Mouse (Mus musculus): Measurements from ENCODE around the gene Glud1. TPM values are rescaled to one million over a fixed set of nuclear protein-coding genes. Genes with fewer than 3 reads are reported as not detected.

Gene Glud1
- polyA plus RNA-seq, 1 experiment from 2014 or later = 155 TPM

DNA sequence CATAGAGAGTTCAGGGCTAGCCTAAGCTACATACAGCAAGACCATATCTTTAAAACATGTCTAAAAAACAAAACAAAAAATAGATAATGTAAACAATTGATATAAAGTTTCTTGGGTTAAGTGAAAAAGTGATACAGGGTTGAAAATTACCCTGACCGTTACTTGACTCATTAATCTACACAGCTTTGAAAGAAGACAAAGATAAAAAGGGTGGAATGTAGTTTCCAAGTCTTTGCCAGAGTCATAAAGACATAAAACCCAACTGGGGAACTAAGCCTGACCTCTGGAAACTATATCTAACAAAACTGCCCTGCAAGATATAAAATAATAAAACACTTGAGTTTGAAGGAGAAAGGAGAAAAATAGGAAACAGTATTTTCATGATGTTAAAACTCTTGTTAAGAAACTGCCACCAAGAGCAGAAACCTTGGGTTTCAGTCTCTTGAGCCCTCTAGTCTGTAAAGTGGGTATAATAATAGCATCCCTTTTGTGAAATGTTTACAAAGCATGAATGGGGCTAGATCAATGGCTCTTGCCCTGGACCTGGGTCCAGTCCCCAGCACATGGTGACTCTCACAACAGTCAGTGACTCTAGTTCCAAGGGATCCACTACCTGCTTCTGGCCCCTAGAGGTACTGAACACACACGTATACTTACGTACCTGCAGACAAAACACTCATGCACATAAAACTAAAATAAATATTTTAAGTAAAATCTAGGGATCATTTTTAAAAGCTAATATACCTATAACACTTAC lies 21.1 kb upstream of the Glud1 start:
- Histone ChIP-seq H3K4me3 (ENCODE audit: low read depth, low read length) (no peak overlapping the region), H3K36me3 (ENCODE audit: control insufficient read depth, insufficient read depth) (no peaks in the 10 kb centered on the region), H3K27ac (ENCODE audit: low read length) (no peak overlapping the region), H3K9ac (ENCODE audit: low read depth, low read length) (no peak overlapping the region), H3K4me1 (ENCODE audit: control insufficient read depth, low read depth, low read length) (no peaks in the 10 kb centered on the region), H3K9me3 (replicated peaks; ENCODE audit: control insufficient read depth, low read length) (no peaks in the 10 kb centered on the region), H3K4me2 (ENCODE audit: low read depth, low read length) (no peak overlapping the region), H3K27me3 (ENCODE audit: control insufficient read depth, insufficient read depth, low read depth, low read length) (no peaks in the 10 kb centered on the region)
- WGBS (ENCODE audit: insufficient replicate concordance) = 76% methylated on average over 3 of the region's 3 CpGs
- no peak for ATAC-seq (ENCODE audit: low read depth)

DNA sequence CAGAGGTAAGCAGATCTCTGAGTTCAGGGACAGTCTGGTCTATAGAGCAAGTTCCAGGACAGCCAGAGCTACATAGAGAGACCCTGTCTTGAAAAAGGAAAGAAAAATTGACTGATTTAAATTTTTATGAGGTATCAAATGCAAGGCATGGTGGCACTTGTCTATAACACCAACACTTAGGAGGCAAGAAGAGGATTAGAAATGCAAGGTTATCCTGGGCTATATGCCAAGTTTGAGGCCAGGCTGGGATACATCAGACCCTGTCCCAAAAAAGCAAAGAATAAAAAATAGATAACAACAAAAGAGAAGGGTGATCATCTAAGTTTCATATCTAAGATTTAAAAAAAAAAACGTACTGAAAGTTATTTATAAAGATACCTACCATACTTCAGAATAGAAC lies 20.3 kb upstream of the Glud1 start:
- H3K27me3 ChIP-seq (ENCODE audit: control insufficient read depth, insufficient read depth, low read depth, low read length) = no peaks in the 10 kb centered on the region
- no peak overlapping the region for H3K27ac ChIP-seq (ENCODE audit: low read length)
- H3K9ac ChIP-seq (ENCODE audit: low read depth, low read length) = no peak overlapping the region
- H3K4me2 ChIP-seq (ENCODE audit: low read depth, low read length) = no peak overlapping the region
- H3K9me3 ChIP-seq (replicated peaks; ENCODE audit: control insufficient read depth, low read length) = no peaks in the 10 kb centered on the region
- H3K4me1 ChIP-seq (ENCODE audit: control insufficient read depth, low read depth, low read length) = no peaks in the 10 kb centered on the region
- ATAC-seq (ENCODE audit: low read depth) = no peak
- H3K36me3 ChIP-seq (ENCODE audit: control insufficient read depth, insufficient read depth) = no peaks in the 10 kb centered on the region
- WGBS (ENCODE audit: insufficient replicate concordance) = 35% methylated on average over 1 of the region's 1 CpGs
- H3K4me3 ChIP-seq (ENCODE audit: low read depth, low read length) = no peak overlapping the region

DNA sequence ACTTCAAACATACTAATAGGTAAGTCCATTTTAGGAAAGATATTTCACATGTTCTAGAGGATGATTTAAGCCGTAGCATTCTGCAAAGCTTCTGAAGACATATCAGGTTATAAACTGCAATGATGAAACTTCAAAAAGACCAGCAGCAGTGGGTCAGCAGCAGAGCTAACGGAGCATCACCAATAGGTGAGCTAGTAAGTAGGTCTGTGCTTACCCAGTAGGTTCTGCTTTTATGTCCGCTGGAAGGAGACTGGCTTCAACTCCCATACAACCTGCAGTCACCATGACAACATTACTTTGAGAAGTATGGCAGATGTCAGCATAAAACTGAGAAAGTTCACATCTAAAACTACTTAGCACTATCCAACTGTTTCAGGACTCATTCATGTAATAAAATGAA lies 16.9 kb upstream of the Glud1 start:
- 72% methylated on average over 3 of the region's 3 CpGs for WGBS (ENCODE audit: insufficient replicate concordance)
- Histone ChIP-seq H3K4me3 (ENCODE audit: low read depth, low read length) (no peak overlapping the region), H3K4me1 (ENCODE audit: control insufficient read depth, low read depth, low read length) (peaks cover 5% of the 10 kb centered on the region; the same call in 1 of the 2 replicates), H3K9me3 (replicated peaks; ENCODE audit: control insufficient read depth, low read length) (no peaks in the 10 kb centered on the region), H3K27ac (ENCODE audit: low read length) (no peak overlapping the region), H3K27me3 (ENCODE audit: control insufficient read depth, insufficient read depth, low read depth, low read length) (no peaks in the 10 kb centered on the region), H3K36me3 (ENCODE audit: control insufficient read depth, insufficient read depth) (no peaks in the 10 kb centered on the region), H3K4me2 (ENCODE audit: low read depth, low read length) (no peak overlapping the region), H3K9ac (ENCODE audit: low read depth, low read length) (no peak overlapping the region)
- ATAC-seq (ENCODE audit: low read depth) = no peak

DNA sequence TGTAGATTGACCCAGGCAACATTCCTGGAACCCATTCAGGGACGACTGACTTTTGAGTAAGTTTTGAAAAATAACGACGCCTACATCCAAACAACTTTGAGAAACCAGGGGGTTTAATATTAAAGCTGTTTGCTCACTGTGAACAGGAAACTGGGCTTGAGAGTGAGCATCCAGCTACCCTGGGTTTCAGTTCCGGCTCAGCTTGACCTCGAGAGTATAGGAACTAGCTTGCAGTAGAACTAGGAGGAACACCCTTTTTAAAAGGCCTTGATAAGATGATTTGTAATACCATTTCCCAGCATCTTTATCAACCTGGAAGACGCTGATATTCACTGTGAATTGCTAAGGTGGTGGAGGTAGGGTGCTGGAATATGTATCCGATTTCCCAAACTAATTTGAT lies 14.2 kb upstream of the Glud1 start:
- H3K27ac ChIP-seq (ENCODE audit: low read length) = no peak overlapping the region
- H3K27me3 ChIP-seq (ENCODE audit: control insufficient read depth, insufficient read depth, low read depth, low read length) = no peaks in the 10 kb centered on the region
- 50% methylated on average over 7 of the region's 7 CpGs for WGBS (ENCODE audit: insufficient replicate concordance)
- no peak overlapping the region for H3K9ac ChIP-seq (ENCODE audit: low read depth, low read length)
- no peak overlapping the region for H3K4me2 ChIP-seq (ENCODE audit: low read depth, low read length)
- peaks cover 5% of the 10 kb centered on the region for H3K4me1 ChIP-seq (ENCODE audit: control insufficient read depth, low read depth, low read length)
- no peak for ATAC-seq (ENCODE audit: low read depth)
- no peak overlapping the region for H3K4me3 ChIP-seq (ENCODE audit: low read depth, low read length)
- no peaks in the 10 kb centered on the region for H3K36me3 ChIP-seq (ENCODE audit: control insufficient read depth, insufficient read depth)
- H3K9me3 ChIP-seq (replicated peaks; ENCODE audit: control insufficient read depth, low read length) = no peaks in the 10 kb centered on the region

DNA sequence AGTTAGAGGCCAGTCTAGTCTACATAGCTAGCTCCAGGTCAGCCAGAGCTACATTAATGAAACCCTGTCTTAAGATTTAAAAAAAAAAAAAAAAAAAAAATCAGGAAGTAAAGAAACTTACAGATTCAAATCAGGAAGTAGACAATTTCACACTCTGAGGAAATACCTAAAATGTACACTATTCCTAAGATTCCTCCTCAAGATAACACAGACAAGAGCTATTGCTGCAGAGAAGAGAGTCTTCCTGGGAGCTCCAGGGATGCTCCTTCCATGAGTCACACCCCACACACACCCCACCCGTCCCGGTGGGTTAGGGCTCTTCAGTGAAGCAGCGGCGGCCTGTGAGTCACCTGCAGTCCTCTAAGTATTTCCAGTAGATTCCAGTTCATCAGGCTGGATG lies 13.5 kb upstream of the Glud1 start:
- Histone ChIP-seq H3K36me3 (ENCODE audit: control insufficient read depth, insufficient read depth) (no peaks in the 10 kb centered on the region), H3K9me3 (replicated peaks; ENCODE audit: control insufficient read depth, low read length) (no peaks in the 10 kb centered on the region), H3K9ac (ENCODE audit: low read depth, low read length) (no peak overlapping the region), H3K27ac (ENCODE audit: low read length) (no peak overlapping the region), H3K4me1 (ENCODE audit: control insufficient read depth, low read depth, low read length) (peaks cover 5% of the 10 kb centered on the region), H3K27me3 (ENCODE audit: control insufficient read depth, insufficient read depth, low read depth, low read length) (no peaks in the 10 kb centered on the region), H3K4me3 (ENCODE audit: low read depth, low read length) (no peak overlapping the region), H3K4me2 (ENCODE audit: low read depth, low read length) (no peak overlapping the region)
- ATAC-seq (ENCODE audit: low read depth) = no peak
- WGBS (ENCODE audit: insufficient replicate concordance) = 46% methylated on average over 4 of the region's 4 CpGs

DNA sequence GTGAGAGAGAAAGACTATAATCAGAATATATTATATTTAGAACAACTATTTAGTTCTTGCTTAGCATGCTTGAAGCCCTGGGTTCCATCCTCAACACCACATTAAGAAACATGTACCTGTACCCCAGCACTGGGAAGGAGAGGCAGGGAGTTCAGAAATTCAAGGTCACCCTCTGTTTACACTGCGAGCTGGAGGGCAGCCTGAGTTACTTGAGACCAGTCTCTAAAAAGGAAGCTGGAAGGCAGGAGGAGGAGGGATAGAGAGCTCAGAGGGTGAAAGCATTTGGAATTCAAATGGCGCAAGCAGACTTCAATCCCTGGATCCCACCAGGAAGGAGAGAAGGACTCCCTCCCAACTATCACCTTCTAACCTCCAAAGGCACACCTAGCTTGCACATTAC lies 12.9 kb upstream of the Glud1 start:
- H3K4me1 ChIP-seq (ENCODE audit: control insufficient read depth, low read depth, low read length) = peaks cover 5% of the 10 kb centered on the region
- no peak overlapping the region for H3K9ac ChIP-seq (ENCODE audit: low read depth, low read length)
- H3K36me3 ChIP-seq (ENCODE audit: control insufficient read depth, insufficient read depth) = no peaks in the 10 kb centered on the region
- H3K27ac ChIP-seq (ENCODE audit: low read length) = peak overlapping the region; percentile 48; the same call in 1 of the 2 replicates
- no peak overlapping the region for H3K4me3 ChIP-seq (ENCODE audit: low read depth, low read length)
- no peak for ATAC-seq (ENCODE audit: low read depth)
- WGBS (ENCODE audit: insufficient replicate concordance) = 47% methylated on average over 2 of the region's 2 CpGs
- no peak overlapping the region for H3K4me2 ChIP-seq (ENCODE audit: low read depth, low read length)
- H3K9me3 ChIP-seq (replicated peaks; ENCODE audit: control insufficient read depth, low read length) = no peaks in the 10 kb centered on the region
- H3K27me3 ChIP-seq (ENCODE audit: control insufficient read depth, insufficient read depth, low read depth, low read length) = no peaks in the 10 kb centered on the region

DNA sequence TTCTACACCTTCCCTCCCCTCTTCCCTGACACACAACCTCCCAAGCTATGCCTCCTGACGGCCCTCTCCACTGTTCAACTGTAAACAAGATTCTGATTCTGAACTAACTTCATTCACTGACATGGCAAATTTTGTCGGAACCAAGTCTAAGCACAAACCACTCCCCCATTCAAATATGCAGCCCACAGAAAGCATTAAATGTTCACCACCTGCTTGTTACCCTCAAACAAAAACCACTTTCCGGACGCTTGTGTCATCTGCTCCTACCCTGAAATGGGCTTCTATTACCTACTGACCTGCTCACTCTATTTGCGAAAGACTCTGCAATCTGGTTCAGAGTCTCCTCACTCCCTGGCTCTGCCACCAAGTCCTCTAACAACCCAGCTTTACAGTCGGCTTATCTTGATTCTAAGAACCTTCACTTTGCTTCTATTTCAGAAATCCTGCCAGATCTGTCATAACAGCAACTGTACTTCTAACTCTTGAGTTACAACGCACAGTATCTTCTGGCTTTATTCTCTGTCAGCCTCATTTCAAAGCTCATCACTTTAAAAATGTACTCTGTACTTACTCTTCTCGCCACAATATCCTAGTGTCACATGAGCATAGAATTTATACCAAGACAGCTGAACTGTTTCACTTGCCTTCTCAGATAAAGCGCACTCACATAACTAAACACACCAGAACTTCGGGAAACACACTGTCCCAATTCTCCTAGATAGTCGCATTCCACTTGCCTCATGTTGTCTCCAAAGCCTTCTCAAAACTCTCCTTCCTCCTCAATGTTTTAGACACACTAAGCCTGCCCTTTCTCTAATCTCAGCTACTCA lies 11.4 kb upstream of the Glud1 start:
- H3K27ac ChIP-seq (ENCODE audit: low read length) = peak overlapping the region; percentile 9
- no peak overlapping the region for H3K4me2 ChIP-seq (ENCODE audit: low read depth, low read length)
- no peaks in the 10 kb centered on the region for H3K36me3 ChIP-seq (ENCODE audit: control insufficient read depth, insufficient read depth)
- H3K9ac ChIP-seq (ENCODE audit: low read depth, low read length) = no peak overlapping the region
- H3K4me3 ChIP-seq (ENCODE audit: low read depth, low read length) = no peak overlapping the region
- ATAC-seq (ENCODE audit: low read depth) = peak; percentile 61
- no peaks in the 10 kb centered on the region for H3K9me3 ChIP-seq (replicated peaks; ENCODE audit: control insufficient read depth, low read length)
- no peaks in the 10 kb centered on the region for H3K27me3 ChIP-seq (ENCODE audit: control insufficient read depth, insufficient read depth, low read depth, low read length)
- peaks cover 5% of the 10 kb centered on the region for H3K4me1 ChIP-seq (ENCODE audit: control insufficient read depth, low read depth, low read length)
- 53% methylated on average over 11 of the region's 11 CpGs for WGBS (ENCODE audit: insufficient replicate concordance)

DNA sequence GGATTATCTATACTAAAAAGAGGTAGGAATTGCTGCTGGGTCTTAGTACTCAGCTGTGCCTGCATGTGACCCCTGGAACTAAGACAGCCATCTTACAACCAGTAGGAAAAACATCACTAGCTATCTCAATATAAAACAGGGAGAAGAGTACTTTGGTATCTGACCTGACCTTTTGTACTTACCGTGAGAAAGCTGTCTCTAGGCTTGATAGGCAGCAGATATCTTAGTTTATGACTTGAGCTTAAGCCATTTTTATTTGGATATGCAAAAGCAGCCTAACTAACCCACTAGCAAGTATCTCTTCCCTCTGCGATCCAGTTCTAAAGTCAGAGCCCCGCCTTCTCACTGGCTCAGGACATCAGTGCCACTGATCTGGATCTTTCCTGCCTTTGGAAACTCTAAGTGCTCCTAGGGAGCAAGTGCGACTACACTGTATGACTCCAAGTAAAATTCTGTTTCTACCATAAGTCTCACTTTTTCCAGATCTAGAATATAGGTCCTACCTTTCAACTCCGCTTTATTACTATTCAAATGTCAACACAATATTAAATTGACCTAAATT lies 7.8 kb upstream of the Glud1 start:
- Histone ChIP-seq H3K9me3 (replicated peaks; ENCODE audit: control insufficient read depth, low read length) (no peaks in the 10 kb centered on the region), H3K36me3 (ENCODE audit: control insufficient read depth, insufficient read depth) (no peaks in the 10 kb centered on the region), H3K4me3 (ENCODE audit: low read depth, low read length) (no peak overlapping the region), H3K27me3 (ENCODE audit: control insufficient read depth, insufficient read depth, low read depth, low read length) (no peaks in the 10 kb centered on the region), H3K9ac (ENCODE audit: low read depth, low read length) (no peak overlapping the region), H3K4me1 (ENCODE audit: control insufficient read depth, low read depth, low read length) (peaks cover under 1% of the 10 kb centered on the region), H3K4me2 (ENCODE audit: low read depth, low read length) (no peak overlapping the region), H3K27ac (ENCODE audit: low read length) (no peak overlapping the region)
- 63% methylated on average over 5 of the region's 5 CpGs for WGBS (ENCODE audit: insufficient replicate concordance)
- no peak for ATAC-seq (ENCODE audit: low read depth)

DNA sequence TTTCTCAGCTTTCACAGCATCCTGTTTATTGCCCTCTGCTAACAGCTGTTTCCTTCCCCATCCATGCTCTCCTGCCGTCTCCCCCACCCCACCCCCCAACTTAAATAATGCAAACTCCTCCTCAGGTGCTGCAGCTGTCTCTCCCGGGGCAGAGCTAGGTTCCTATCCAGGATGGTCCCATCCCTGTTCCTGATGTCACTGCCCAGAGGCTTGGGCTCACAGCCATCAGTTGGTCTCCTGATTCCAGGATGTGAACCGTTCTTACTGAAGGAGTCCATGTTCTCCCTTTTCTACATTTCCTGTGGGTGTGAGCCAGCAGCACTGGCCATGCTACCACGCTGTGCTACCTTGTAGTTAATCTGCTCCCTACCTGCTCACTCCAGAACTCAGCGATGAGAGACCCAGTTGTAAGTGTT lies 7.3 kb upstream of the Glud1 start:
- no peaks in the 10 kb centered on the region for H3K9me3 ChIP-seq (replicated peaks; ENCODE audit: control insufficient read depth, low read length)
- no peak overlapping the region for H3K4me3 ChIP-seq (ENCODE audit: low read depth, low read length)
- H3K4me2 ChIP-seq (ENCODE audit: low read depth, low read length) = no peak overlapping the region
- 33% methylated on average over 5 of the region's 5 CpGs for WGBS (ENCODE audit: insufficient replicate concordance)
- no peak overlapping the region for H3K9ac ChIP-seq (ENCODE audit: low read depth, low read length)
- H3K27ac ChIP-seq (ENCODE audit: low read length) = no peak overlapping the region
- H3K4me1 ChIP-seq (ENCODE audit: control insufficient read depth, low read depth, low read length) = no peaks in the 10 kb centered on the region; the same call in 1 of the 2 replicates
- ATAC-seq (ENCODE audit: low read depth) = no peak; the same call in 1 of the 2 replicates
- H3K36me3 ChIP-seq (ENCODE audit: control insufficient read depth, insufficient read depth) = no peaks in the 10 kb centered on the region
- H3K27me3 ChIP-seq (ENCODE audit: control insufficient read depth, insufficient read depth, low read depth, low read length) = no peaks in the 10 kb centered on the region
